Mouse (Mus musculus): ENCODE measurements around the gene Psen1. TPM values are rescaled to one million over a fixed set of nuclear protein-coding genes. Genes with fewer than 3 reads are reported as not detected.
A peak's percentile ranks its signal among the peaks of the same experiment; 100 is the strongest.

Gene Psen1
- polyA plus RNA-seq (2015; fragmentation: Nextera tagmentation; extraction: Ambion mirVana): 98.6 and 107 TPM in 2 replicates

- ATAC-seq: peak; percentile 96
- peaks cover 33% of the 10 kb centered on the region for H3K4me1 ChIP-seq (ENCODE audit: control insufficient read depth, insufficient read depth, low read length)
- no peaks in the 10 kb centered on the region for H3K9me3 ChIP-seq (ENCODE audit: control insufficient read depth, low read length)
- H3K4me3 ChIP-seq (ENCODE audit: low read length): peak within 1 kb of the TSS; percentile 89
- peak within 1 kb of the TSS; percentile 93 for H3K9ac ChIP-seq (ENCODE audit: low read depth, low read length)
- H3K36me3 ChIP-seq (ENCODE audit: control insufficient read depth, insufficient read depth, low read length): no peaks in the 10 kb centered on the region
- WGBS: under 1% methylated on average over 38 of the region's 38 CpGs
- H3K27me3 ChIP-seq (replicated peaks; ENCODE audit: control insufficient read depth, insufficient read depth, low read length): no peaks in the 10 kb centered on the region
- H3K4me2 ChIP-seq (ENCODE audit: low read depth, low read length): peak within 1 kb of the TSS; percentile 62
- peak within 1 kb of the TSS; percentile 98 for H3K27ac ChIP-seq (ENCODE audit: low read length)
These were observed at the start of gene Psen1 for GRCm38 (mm10) chr12:83687934-83688315. TSS of gene Psen1 (plus strand) at chr12:83688152.

GRCm38 (mm10) chr12:83641233-83641632 lies 46.7 kb upstream of the Psen1 start:
- Histone ChIP-seq H3K9me3 (ENCODE audit: control insufficient read depth, low read length) (no peaks in the 10 kb centered on the region), H3K4me3 (ENCODE audit: low read length) (no peak overlapping the region), H3K27me3 (replicated peaks; ENCODE audit: control insufficient read depth, insufficient read depth, low read length) (no peaks in the 10 kb centered on the region), H3K27ac (ENCODE audit: low read length) (no peak overlapping the region), H3K4me2 (ENCODE audit: low read depth, low read length) (no peak overlapping the region), H3K36me3 (ENCODE audit: control insufficient read depth, insufficient read depth, low read length) (peaks cover 8% of the 10 kb centered on the region), H3K9ac (ENCODE audit: low read depth, low read length) (no peak overlapping the region), H3K4me1 (ENCODE audit: control insufficient read depth, insufficient read depth, low read length) (no peaks in the 10 kb centered on the region)
- 85% methylated on average over 2 of the region's 2 CpGs for WGBS
- ATAC-seq: no peak

GRCm38 (mm10) chr12:83643116-83643515 lies 44.8 kb upstream of the Psen1 start:
- H3K9me3 ChIP-seq (ENCODE audit: control insufficient read depth, low read length): no peaks in the 10 kb centered on the region
- WGBS: 79% methylated on average over 1 of the region's 1 CpGs
- H3K9ac ChIP-seq (ENCODE audit: low read depth, low read length): no peak overlapping the region
- no peak overlapping the region for H3K4me2 ChIP-seq (ENCODE audit: low read depth, low read length)
- H3K36me3 ChIP-seq (ENCODE audit: control insufficient read depth, insufficient read depth, low read length): peaks cover 10% of the 10 kb centered on the region
- no peaks in the 10 kb centered on the region for H3K4me1 ChIP-seq (ENCODE audit: control insufficient read depth, insufficient read depth, low read length)
- no peak overlapping the region for H3K27ac ChIP-seq (ENCODE audit: low read length)
- ATAC-seq: no peak
- H3K4me3 ChIP-seq (ENCODE audit: low read length): no peak overlapping the region
- no peaks in the 10 kb centered on the region for H3K27me3 ChIP-seq (replicated peaks; ENCODE audit: control insufficient read depth, insufficient read depth, low read length)

GRCm38 (mm10) chr12:83650346-83650745 lies 37.6 kb upstream of the Psen1 start:
- no peak for ATAC-seq
- H3K4me1 ChIP-seq (ENCODE audit: control insufficient read depth, insufficient read depth, low read length): no peaks in the 10 kb centered on the region
- WGBS: 93% methylated on average over 3 of the region's 3 CpGs
- no peak overlapping the region for H3K27ac ChIP-seq (ENCODE audit: low read length)
- H3K9ac ChIP-seq (ENCODE audit: low read depth, low read length): no peak overlapping the region
- no peak overlapping the region for H3K4me3 ChIP-seq (ENCODE audit: low read length)
- H3K36me3 ChIP-seq (ENCODE audit: control insufficient read depth, insufficient read depth, low read length): peaks cover 13% of the 10 kb centered on the region; the same call in 1 of the 2 replicates
- H3K4me2 ChIP-seq (ENCODE audit: low read depth, low read length): no peak overlapping the region
- no peaks in the 10 kb centered on the region for H3K9me3 ChIP-seq (ENCODE audit: control insufficient read depth, low read length)
- no peaks in the 10 kb centered on the region for H3K27me3 ChIP-seq (replicated peaks; ENCODE audit: control insufficient read depth, insufficient read depth, low read length)

GRCm38 (mm10) chr12:83651414-83651813 lies 36.5 kb upstream of the Psen1 start:
- no peak for ATAC-seq
- H3K36me3 ChIP-seq (ENCODE audit: control insufficient read depth, insufficient read depth, low read length): peaks cover 15% of the 10 kb centered on the region; the same call in 1 of the 2 replicates
- no peak overlapping the region for H3K9ac ChIP-seq (ENCODE audit: low read depth, low read length)
- no peaks in the 10 kb centered on the region for H3K4me1 ChIP-seq (ENCODE audit: control insufficient read depth, insufficient read depth, low read length)
- H3K27me3 ChIP-seq (replicated peaks; ENCODE audit: control insufficient read depth, insufficient read depth, low read length): no peaks in the 10 kb centered on the region
- H3K27ac ChIP-seq (ENCODE audit: low read length): no peak overlapping the region
- no peak overlapping the region for H3K4me3 ChIP-seq (ENCODE audit: low read length)
- H3K9me3 ChIP-seq (ENCODE audit: control insufficient read depth, low read length): no peaks in the 10 kb centered on the region
- no peak overlapping the region for H3K4me2 ChIP-seq (ENCODE audit: low read depth, low read length)

- peaks cover 3% of the 10 kb centered on the region; the same call in 1 of the 2 replicates for H3K36me3 ChIP-seq (ENCODE audit: control insufficient read depth, insufficient read depth, low read length)
- no peak overlapping the region for H3K9ac ChIP-seq (ENCODE audit: low read depth, low read length)
- H3K9me3 ChIP-seq (ENCODE audit: control insufficient read depth, low read length): no peaks in the 10 kb centered on the region
- H3K4me1 ChIP-seq (ENCODE audit: control insufficient read depth, insufficient read depth, low read length): peaks cover 15% of the 10 kb centered on the region
- ATAC-seq: no peak
- H3K27ac ChIP-seq (ENCODE audit: low read length): no peak overlapping the region
- 93% methylated on average over 1 of the region's 1 CpGs for WGBS
- H3K27me3 ChIP-seq (replicated peaks; ENCODE audit: control insufficient read depth, insufficient read depth, low read length): no peaks in the 10 kb centered on the region
- H3K4me3 ChIP-seq (ENCODE audit: low read length): no peak overlapping the region
- H3K4me2 ChIP-seq (ENCODE audit: low read depth, low read length): no peak overlapping the region
These were observed 2.5 kb upstream of the Psen1 start for GRCm38 (mm10) chr12:83685466-83685865.

- Histone ChIP-seq H3K9ac (ENCODE audit: low read depth, low read length) (no peak overlapping the region), H3K36me3 (ENCODE audit: control insufficient read depth, insufficient read depth, low read length) (peaks cover 1% of the 10 kb centered on the region; the same call in 1 of the 2 replicates), H3K4me2 (ENCODE audit: low read depth, low read length) (no peak overlapping the region), H3K27ac (ENCODE audit: low read length) (peak overlapping the region; percentile 98), H3K4me1 (ENCODE audit: control insufficient read depth, insufficient read depth, low read length) (peaks cover 23% of the 10 kb centered on the region), H3K4me3 (ENCODE audit: low read length) (no peak overlapping the region), H3K27me3 (replicated peaks; ENCODE audit: control insufficient read depth, insufficient read depth, low read length) (no peaks in the 10 kb centered on the region), H3K9me3 (ENCODE audit: control insufficient read depth, low read length) (no peaks in the 10 kb centered on the region)
- 85% methylated on average over 9 of the region's 9 CpGs for WGBS
- ATAC-seq: no peak
These were observed 1.2 kb upstream of the Psen1 start for GRCm38 (mm10) chr12:83686575-83687350.

- ATAC-seq: peak; percentile 81
- WGBS: 1% methylated on average over 45 of the region's 49 CpGs
These were observed 549 bp downstream of the Psen1 start for GRCm38 (mm10) chr12:83688316-83689086.

GRCm38 (mm10) chr12:83689087-83689432 lies 1.1 kb downstream of the Psen1 start:
- Histone ChIP-seq H3K4me2 (ENCODE audit: low read depth, low read length) (peak overlapping the region; percentile 62), H3K36me3 (ENCODE audit: control insufficient read depth, insufficient read depth, low read length) (no peaks in the 10 kb centered on the region), H3K4me1 (ENCODE audit: control insufficient read depth, insufficient read depth, low read length) (peaks cover 36% of the 10 kb centered on the region), H3K27ac (ENCODE audit: low read length) (peak overlapping the region; percentile 98), H3K27me3 (replicated peaks; ENCODE audit: control insufficient read depth, insufficient read depth, low read length) (no peaks in the 10 kb centered on the region), H3K9me3 (ENCODE audit: control insufficient read depth, low read length) (no peaks in the 10 kb centered on the region), H3K4me3 (ENCODE audit: low read length) (peak overlapping the region; percentile 89), H3K9ac (ENCODE audit: low read depth, low read length) (peak overlapping the region; percentile 93)
- 19% methylated on average over 6 of the region's 6 CpGs for WGBS
- ATAC-seq: no peak

More at GRCm38 (mm10) chr12:83688316-83689086, 549 bp downstream of the Psen1 start:
- H3K4me2 ChIP-seq (ENCODE audit: low read depth, low read length): peak overlapping the region; percentile 62
- peak overlapping the region; percentile 89 for H3K4me3 ChIP-seq (ENCODE audit: low read length)
- H3K27ac ChIP-seq (ENCODE audit: low read length): peak overlapping the region; percentile 98
- no peaks in the 10 kb centered on the region for H3K9me3 ChIP-seq (ENCODE audit: control insufficient read depth, low read length)
- no peaks in the 10 kb centered on the region for H3K27me3 ChIP-seq (replicated peaks; ENCODE audit: control insufficient read depth, insufficient read depth, low read length)
- no peaks in the 10 kb centered on the region for H3K36me3 ChIP-seq (ENCODE audit: control insufficient read depth, insufficient read depth, low read length)
- peaks cover 36% of the 10 kb centered on the region for H3K4me1 ChIP-seq (ENCODE audit: control insufficient read depth, insufficient read depth, low read length)
- H3K9ac ChIP-seq (ENCODE audit: low read depth, low read length): peak overlapping the region; percentile 93

Measured in intestine, embryonic 16.5 days (tissue).